Mouse (Mus musculus) olfactory bulb, adult 2 months (tissue): ENCODE measurements around the gene Lancl3.

Experiments used
- CTCF ChIP-seq: fragments of 200-500 bp; IDR thresholded peaks from 2 replicates; pipeline ENCODE4 v1.5.1; 2012; ENCODE audit warnings: low read depth, mild to moderate bottlenecking, low read length, moderate library complexity; ENCODE audit not compliant: insufficient read depth
- POLR2A ChIP-seq: fragments of 200-500 bp; IDR thresholded peaks from 2 replicates; pipeline ENCODE4 v1.6.1; 2012; ENCODE audit warnings: mild to moderate bottlenecking, low read depth, low read length, moderate library complexity; ENCODE audit not compliant: insufficient read depth

DNA sequence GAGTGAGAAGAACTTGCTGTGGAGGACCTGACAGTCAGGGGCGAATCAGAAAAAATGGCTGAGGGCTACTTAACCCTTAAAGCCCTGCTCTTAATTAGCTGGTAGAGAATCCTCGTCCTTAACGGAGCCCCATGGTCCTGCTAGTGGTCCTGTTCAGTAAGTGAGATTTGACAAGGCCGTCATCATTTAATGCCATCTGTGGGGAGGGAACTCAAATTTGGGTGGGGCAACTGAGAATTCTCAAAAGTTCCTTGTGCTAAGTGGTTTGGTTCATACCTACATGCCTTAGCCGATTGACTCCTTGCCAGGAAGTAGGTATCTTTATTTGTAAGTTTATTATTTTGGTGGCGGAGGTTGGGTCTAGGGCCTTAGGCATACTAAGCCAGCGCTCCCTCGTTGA, 74.6 kb downstream of the Lancl3 start:
- TF ChIP-seq CTCF, result no peak
- TF ChIP-seq POLR2A, result no peak
